Mouse (Mus musculus): ENCODE results near the gene Wdr54.
A peak's percentile ranks its signal among the peaks of the same experiment; 100 is the strongest.

DNA sequence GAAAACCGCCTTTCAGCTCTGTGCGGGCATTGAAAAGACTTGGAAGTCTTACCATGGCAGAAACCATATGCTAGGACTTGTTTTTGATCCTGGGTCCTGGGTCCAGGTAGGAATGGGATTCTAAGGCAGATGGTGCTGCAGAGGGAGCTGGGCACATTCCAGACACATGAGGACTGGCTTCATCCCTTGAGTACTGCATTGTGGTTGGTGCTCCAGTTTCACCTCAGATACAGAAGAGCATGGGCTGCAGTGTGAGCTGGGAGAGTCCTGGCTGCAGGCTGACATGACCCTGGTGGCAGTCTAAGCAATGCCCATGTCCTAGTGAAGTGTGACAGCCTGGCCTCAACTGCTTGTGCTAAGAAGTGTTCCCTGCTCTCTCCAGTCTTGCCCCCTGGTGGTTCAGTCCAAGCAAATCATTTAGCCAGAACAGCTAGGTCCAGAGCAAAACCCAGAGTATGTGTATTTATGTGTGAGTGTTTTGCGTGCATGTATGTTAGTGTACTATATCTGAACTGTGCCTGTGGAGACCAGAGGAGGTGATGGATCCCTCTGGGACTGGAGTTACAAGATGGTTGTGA lies 28.8 kb upstream of the Wdr54 start:
- peak; percentile 40; the same call in 1 of the 2 replicates for TF ChIP-seq CTCF (IDR thresholded peaks at IDR 0.05; ENCODE audit: borderline replicate concordance, extremely low read depth, insufficient read depth, insufficient read length)
- TF ChIP-seq POLR2A (IDR thresholded peaks at IDR 0.05; ENCODE audit: borderline replicate concordance, extremely low read depth, insufficient read depth, insufficient read length, poor library complexity, severe bottlenecking) = no peak
